Mouse (Mus musculus) ES-E14 (cell line): ENCODE data around the gene Gm20767.
"Not testable (repeated sequence)": the region's sequence is repeated elsewhere in the genome, so short reads cannot be mapped to it uniquely, and the experiment has no call there.

Experiments used
- CHD2 ChIP-seq: IDR thresholded peaks from 2 replicates; pipeline ENCODE4 v1.6.1; 2014; ENCODE audit warnings: mild to moderate bottlenecking, low read depth, low read length, inconsistent platforms
- ZC3H11A ChIP-seq: IDR thresholded peaks from 2 replicates; pipeline ENCODE4 v1.6.1; 2012; ENCODE audit warnings: low read depth, mild to moderate bottlenecking, inconsistent platforms, low read length, borderline replicate concordance
- ZNF384 ChIP-seq: IDR thresholded peaks from 2 replicates; pipeline ENCODE4 v1.6.1; 2012; ENCODE audit warnings: low read depth, low read length, inconsistent platforms

- not testable (repeated sequence) for TF ChIP-seq ZC3H11A, ZNF384, CHD2
Measured at GRCm38 (mm10) chr13:120150589-120150988, 10.5 kb downstream of the Gm20767 start.
